Mouse (Mus musculus): ENCODE data around the gene Mrpl50.
"Not testable (repeated sequence)": the region's sequence is repeated elsewhere in the genome, so short reads cannot be mapped to it uniquely, and the experiment has no call there.

The Mrpl50 gene

GRCm38 (mm10) chr4:49509183-49509582, 11.7 kb downstream of the Mrpl50 start:
- DNase-seq (ENCODE audit: low spot score), result no peak

- no peak for DNase-seq (ENCODE audit: low spot score)
Observed at GRCm38 (mm10) chr4:49506386-49506785, 14.5 kb downstream of the Mrpl50 start, which contains the start of gene Baat. Baat (minus strand) TSS chr4:49506557.

GRCm38 (mm10) chr4:49503563-49503962, 17.3 kb downstream of the Mrpl50 start:
- no peak for DNase-seq (ENCODE audit: low spot score)

GRCm38 (mm10) chr4:49485934-49486650, 34.8 kb downstream of the Mrpl50 start:
- not testable (repeated sequence) for DNase-seq (ENCODE audit: low spot score)

GRCm38 (mm10) chr4:49485442-49485841, 35.5 kb downstream of the Mrpl50 start:
- DNase-seq (ENCODE audit: low spot score), result no peak

GRCm38 (mm10) chr4:49480896-49481295, 40.0 kb downstream of the Mrpl50 start:
- no peak for DNase-seq (ENCODE audit: low spot score)

GRCm38 (mm10) chr4:49480104-49480760, 40.7 kb downstream of the Mrpl50 start:
- DNase-seq (ENCODE audit: low spot score), result no peak

GRCm38 (mm10) chr4:49479035-49479434, 41.9 kb downstream of the Mrpl50 start:
- not testable (repeated sequence) for DNase-seq (ENCODE audit: low spot score)

GRCm38 (mm10) chr4:49478118-49478877, 42.6 kb downstream of the Mrpl50 start:
- DNase-seq (ENCODE audit: low spot score), result no peak

- DNase-seq (ENCODE audit: low spot score), result no peak
Observed at GRCm38 (mm10) chr4:49474583-49474982, 46.3 kb downstream of the Mrpl50 start.

GRCm38 (mm10) chr4:49473435-49474100, 47.3 kb downstream of the Mrpl50 start, which contains the start of gene Acnat1:
Acnat1 (minus strand) TSS chr4:49473912.
- no peak for DNase-seq (ENCODE audit: low spot score)

- DNase-seq (ENCODE audit: low spot score), result no peak
Observed at GRCm38 (mm10) chr4:49469435-49470151, 51.3 kb downstream of the Mrpl50 start.

- no peak for DNase-seq (ENCODE audit: low spot score)
Observed at GRCm38 (mm10) chr4:49467360-49467759, 53.5 kb downstream of the Mrpl50 start.

Data from urinary bladder, postnatal 25 days (tissue).